Mouse (Mus musculus) monocyte, adult 2 months (primary cell): Measurements from ENCODE around the gene Gnat2.
A peak's percentile ranks its signal among the peaks of the same experiment; 100 is the strongest.

Source experiments
- DNase-seq, 2 experiments: peaks; one replicate each; pipeline ENCODE4 v3.0.0; 2022; ENCODE audit warnings: low spot score in 2 of 2, low read depth in 1 of 2

Gnat2 gene

DNA sequence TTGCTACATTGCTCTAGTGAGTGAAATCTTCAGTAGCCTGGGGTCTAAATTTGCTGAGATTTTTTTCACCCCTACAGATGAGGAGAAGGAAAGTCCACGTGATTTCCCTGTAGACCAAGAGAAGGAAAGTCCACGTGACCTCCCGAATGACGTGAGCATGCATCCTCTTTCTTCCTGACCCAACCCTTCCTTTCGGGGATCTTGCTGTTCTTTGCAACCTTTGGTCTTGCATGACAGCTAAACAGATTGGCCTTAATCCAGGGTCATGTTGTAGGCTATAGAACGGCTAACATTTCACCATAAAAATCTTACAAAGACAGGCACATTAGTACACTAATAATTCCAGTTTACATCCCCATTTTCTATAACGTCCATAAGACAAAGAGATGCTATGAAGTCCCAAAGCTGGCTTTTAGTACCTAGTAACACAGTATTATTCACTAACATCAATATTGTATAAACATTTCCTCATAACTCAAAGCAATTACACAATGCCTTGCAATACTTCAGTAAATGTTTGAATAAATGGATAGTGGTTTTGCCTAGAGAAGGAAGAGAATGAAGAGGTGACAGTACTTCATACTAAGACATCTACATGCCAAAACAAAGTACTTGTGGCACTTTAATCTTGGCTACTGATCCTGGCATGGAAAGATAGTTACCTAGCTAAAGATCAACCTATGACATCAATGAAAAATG, 21.2 kb downstream of the Gnat2 start:
- DNase-seq = no peak

GRCm38 (mm10) chr3:108117465-108117864, 24.9 kb downstream of the Gnat2 start:
- DNase-seq = no peak

GRCm38 (mm10) chr3:108121101-108121500, 28.5 kb downstream of the Gnat2 start:
- no peak for DNase-seq

DNA sequence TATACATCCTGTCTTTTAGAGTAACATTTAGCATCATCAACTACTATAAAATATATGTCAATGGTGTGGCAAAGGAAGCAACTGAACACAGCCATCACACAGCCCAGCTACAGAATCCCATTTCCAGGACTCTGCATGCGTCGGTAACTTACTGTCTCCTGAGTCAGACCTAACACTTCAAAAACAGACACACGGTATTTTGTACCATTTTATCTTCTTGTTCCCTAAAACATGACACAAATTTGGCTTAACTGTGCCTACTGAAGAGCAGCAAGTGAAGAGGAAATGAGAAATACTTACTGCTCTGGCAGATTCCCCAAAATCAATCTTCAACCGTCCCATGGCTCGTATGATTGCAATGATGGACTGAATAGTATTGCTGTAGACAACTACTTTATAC, 30.7 kb downstream of the Gnat2 start:
- DNase-seq = no peak

DNA sequence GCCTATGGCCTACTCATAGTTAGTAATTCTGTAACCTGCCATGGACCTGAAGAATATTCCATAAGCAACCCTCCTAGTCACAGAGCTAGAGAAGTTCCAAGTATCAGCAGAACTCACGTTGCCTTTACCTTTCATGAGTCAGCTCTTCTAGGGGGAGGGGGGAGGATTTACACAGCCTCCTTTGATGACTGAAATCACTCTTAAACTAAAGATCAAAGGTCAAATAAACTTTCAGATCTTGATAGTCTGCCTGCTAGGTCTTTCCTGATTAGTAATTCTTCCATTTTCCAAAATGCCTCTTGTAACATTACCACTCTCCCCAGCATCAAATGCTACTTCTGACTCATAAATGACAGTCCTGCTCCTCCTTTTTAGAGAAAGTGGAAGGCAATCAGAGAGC, 31.5 kb downstream of the Gnat2 start:
- no peak for DNase-seq

- DNase-seq = no peak
Measured at GRCm38 (mm10) chr3:108126327-108126726, 33.7 kb downstream of the Gnat2 start.

DNA sequence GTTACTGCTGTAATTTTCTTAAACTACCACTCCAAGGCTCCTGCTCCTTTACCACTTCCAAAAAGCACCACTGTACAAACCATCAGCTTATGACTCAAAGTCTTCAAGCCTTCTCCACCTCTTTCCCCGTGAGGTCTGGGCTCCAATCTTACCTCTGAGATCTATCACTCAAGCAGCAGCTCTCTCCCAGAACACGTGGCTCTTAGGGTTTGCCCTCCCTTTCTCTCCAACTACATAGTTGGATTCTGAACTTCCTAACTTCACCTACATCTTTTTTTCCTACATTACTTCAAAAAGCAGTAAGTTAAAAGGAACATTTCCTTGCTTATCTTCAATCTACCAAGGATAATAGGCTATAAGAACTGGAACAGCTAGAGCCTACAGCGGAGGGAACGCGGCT, 35.9 kb downstream of the Gnat2 start:
- DNase-seq = no peak

DNA sequence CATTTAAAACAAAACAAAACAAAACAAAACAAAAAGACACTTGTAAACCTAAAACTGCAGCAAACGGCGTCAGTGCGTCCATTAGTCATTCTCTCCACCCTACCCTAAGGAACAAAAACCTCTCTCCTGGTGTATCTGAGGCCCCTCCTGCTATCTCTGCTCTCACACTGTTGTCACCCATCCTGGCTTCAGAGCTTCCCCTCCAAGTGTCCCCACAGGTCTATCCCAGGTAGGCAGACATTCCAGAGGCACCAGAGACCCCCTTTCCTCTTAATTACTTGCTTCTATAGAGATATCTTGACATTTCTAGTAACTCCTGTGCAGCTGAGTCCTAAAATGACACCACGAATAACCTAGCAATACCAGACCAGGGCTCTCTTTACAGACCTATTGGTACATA, 36.8 kb downstream of the Gnat2 start:
- no peak for DNase-seq

- no peak for DNase-seq
Measured at GRCm38 (mm10) chr3:108129804-108130203, 37.2 kb downstream of the Gnat2 start.

DNA sequence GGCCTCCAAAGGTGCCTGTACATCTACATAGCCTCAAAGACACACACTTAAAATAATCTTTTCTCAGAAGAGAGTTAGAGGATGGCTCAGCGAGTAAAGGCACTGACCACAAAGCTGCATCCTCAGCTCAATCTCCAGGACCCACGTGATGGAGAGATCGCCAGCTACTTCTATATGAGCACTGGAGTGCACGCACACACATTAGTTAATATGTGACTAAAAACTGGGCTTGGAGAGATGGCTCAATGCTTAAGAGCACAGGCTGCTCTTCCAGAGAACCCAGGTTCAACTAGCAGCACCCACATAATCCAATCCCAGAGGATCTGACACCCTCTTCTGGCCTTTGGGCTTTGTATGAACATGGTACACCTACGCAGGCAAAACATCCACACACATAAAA, 38.6 kb downstream of the Gnat2 start:
- no peak for DNase-seq

- no peak for DNase-seq
Measured at GRCm38 (mm10) chr3:108131821-108132220, 39.2 kb downstream of the Gnat2 start.

GRCm38 (mm10) chr3:108132484-108132883, 39.9 kb downstream of the Gnat2 start:
- peak in 1 of 2 experiments; percentile 20 for DNase-seq

DNA sequence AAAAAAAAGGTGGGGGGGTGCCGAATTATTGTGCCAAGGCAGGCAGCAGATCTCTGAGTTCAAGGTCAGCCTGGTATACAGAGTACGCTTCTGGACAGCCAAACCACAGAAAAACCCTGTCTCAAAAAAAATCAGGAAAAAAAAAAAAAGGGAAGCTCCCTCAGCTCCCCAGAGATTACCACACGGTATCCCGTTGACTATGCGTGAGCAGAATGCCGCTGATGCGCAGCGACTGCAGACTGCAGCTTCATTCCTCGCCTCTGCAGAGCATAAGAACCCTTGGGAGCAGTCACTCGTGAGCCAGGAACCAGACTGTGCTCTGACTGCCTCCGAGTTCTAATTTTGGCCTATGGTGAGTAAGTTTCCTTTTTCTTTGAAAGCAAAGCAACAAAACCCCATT, 42.1 kb downstream of the Gnat2 start:
- no peak for DNase-seq

DNA sequence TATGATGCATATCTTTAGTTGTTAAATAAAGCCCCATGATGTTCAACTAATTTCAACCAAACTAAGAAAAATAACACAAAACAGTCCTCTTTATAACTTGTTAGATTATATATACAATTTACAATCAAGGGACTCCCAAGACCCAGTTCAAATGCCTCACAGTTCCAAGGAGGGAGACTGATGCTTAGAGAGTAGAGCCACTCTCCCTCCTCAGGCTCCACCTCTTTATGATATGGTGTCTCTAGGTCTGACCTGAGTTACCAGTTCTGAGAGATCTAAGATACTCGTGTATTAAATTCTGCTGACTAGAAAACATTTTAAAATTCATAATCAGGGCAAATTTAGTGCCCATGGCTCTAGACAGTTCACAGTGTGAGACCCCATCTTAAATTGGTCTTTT, 46.5 kb downstream of the Gnat2 start:
- DNase-seq = no peak

DNA sequence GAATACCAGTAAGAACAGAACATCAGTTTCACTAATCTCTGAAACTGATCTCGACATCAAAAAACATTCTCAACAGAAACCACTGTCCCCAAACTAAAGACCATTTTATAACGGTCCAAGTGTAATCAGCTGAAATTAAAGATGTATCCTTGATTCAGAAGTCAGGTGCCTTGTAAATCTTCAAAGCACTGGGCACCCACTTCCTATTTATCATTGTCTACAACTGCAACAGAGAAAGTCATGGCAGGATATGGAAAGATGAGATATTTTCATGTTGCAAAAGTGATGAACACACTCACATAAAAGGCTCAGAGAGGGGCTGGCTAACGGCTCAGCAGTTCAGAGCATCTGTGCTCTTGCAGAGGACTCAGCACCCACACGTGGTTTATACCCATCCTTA, 48.2 kb downstream of the Gnat2 start:
- no peak for DNase-seq

DNA sequence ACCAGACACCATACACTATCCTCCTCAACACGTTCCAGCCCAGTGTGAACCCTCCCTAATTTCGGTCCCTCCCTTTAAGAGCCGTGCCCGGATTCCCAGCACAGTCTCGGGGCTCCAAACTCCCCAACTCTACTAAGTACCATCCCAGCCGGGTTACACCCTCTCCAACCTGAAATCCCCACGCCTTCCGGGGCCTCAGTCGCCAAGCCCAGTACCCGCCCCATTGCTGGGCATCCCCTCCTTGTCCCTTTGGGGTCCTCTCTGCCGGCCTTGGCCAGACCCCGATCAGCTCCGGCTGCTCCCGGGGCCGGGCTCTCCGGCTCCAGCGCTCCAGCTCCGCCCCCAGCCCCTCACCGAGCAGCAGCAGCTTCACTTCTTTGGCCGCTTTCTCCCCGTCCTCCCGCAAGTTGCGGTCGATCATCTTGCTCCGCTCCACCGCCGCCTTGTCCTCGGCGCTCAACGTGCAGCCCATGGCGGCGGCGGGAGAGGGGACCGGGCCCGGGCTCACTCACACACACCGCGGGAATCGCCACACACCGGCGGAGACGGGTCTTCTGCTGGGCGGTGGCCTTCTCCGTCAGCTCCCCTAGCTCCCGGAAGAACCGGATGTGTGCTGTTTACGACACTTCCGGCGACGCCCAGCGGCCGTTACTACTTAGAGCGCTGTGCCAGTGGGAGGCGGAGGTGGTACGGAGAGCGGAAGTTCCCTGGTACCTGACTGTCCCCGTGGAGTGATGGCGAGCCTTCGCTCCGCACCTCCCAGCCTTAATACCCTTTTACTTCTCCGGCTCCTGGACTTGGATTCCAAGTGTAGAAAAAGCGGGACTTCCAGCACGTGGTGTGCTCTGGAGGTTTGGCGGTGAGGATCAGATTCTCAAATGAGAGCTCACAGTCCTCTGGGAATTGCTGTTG, 53.2 kb downstream of the Gnat2 start, which contains the start of gene Gnai3:
Gnai3 (minus strand) TSS at position 613 of the 912 bp plus-strand sequence.
- peak; percentile 73 to 81 for DNase-seq

GRCm38 (mm10) chr3:108146671-108147070, 54.1 kb downstream of the Gnat2 start:
- no peak for DNase-seq

GRCm38 (mm10) chr3:108147386-108148235, 55.0 kb downstream of the Gnat2 start:
- peak; percentile 37 to 71 for DNase-seq
